Mouse (Mus musculus): Measurements from ENCODE around the gene Barx1. TPM values are rescaled to one million over a fixed set of nuclear protein-coding genes. Genes with fewer than 3 reads are reported as not detected.

Gene Barx1
- polyA plus RNA-seq, 1 experiment from 2014 or later, result not detected

GRCm38 (mm10) chr13:48643072-48643471 is 19.7 kb upstream of the Barx1 start:
- H3K4me1 ChIP-seq (replicated peaks; ENCODE audit: control insufficient read depth, insufficient read depth, low read length), result no peaks in the 10 kb centered on the region
- no peak overlapping the region for H3K9ac ChIP-seq
- no peaks in the 10 kb centered on the region for H3K9me3 ChIP-seq (ENCODE audit: control insufficient read depth, low read length)
- no peak for DNase-seq (ENCODE audit: low spot score)
- H3K36me3 ChIP-seq (replicated peaks; ENCODE audit: control insufficient read depth, insufficient read depth), result no peaks in the 10 kb centered on the region
- WGBS, result 85% methylated on average over 6 of the region's 6 CpGs
- H3K27me3 ChIP-seq (ENCODE audit: control insufficient read depth, insufficient read depth, low read length), result no peaks in the 10 kb centered on the region
- no peak overlapping the region for H3K27ac ChIP-seq
- H3K4me2 ChIP-seq (replicated peaks), result no peak overlapping the region
- H3K4me3 ChIP-seq (replicated peaks; ENCODE audit: low read length), result no peak overlapping the region
- ATAC-seq (ENCODE audit: low FRiP score), result no peak

- Histone ChIP-seq H3K9me3 (ENCODE audit: control insufficient read depth, low read length) (no peaks in the 10 kb centered on the region), H3K9ac (no peak overlapping the region), H3K4me2 (replicated peaks) (no peak overlapping the region), H3K27me3 (ENCODE audit: control insufficient read depth, insufficient read depth, low read length) (no peaks in the 10 kb centered on the region), H3K4me1 (replicated peaks; ENCODE audit: control insufficient read depth, insufficient read depth, low read length) (no peaks in the 10 kb centered on the region), H3K27ac (no peak overlapping the region), H3K4me3 (replicated peaks; ENCODE audit: low read length) (no peak overlapping the region), H3K36me3 (replicated peaks; ENCODE audit: control insufficient read depth, insufficient read depth) (no peaks in the 10 kb centered on the region)
- ATAC-seq (ENCODE audit: low FRiP score) (no peak), DNase-seq (ENCODE audit: low spot score) (no peak)
- WGBS, result 85% methylated on average over 3 of the region's 3 CpGs
Measured at GRCm38 (mm10) chr13:48643991-48644390, 18.8 kb upstream of the Barx1 start.

GRCm38 (mm10) chr13:48646696-48647095 is 16.1 kb upstream of the Barx1 start:
- DNase-seq (ENCODE audit: low spot score), result no peak
- H3K4me2 ChIP-seq (replicated peaks), result no peak overlapping the region
- no peaks in the 10 kb centered on the region for H3K4me1 ChIP-seq (replicated peaks; ENCODE audit: control insufficient read depth, insufficient read depth, low read length)
- H3K27me3 ChIP-seq (ENCODE audit: control insufficient read depth, insufficient read depth, low read length), result no peaks in the 10 kb centered on the region
- no peak for ATAC-seq (ENCODE audit: low FRiP score)
- no peaks in the 10 kb centered on the region for H3K9me3 ChIP-seq (ENCODE audit: control insufficient read depth, low read length)
- WGBS, result 90% methylated on average over 4 of the region's 4 CpGs
- no peak overlapping the region for H3K9ac ChIP-seq
- H3K27ac ChIP-seq, result no peak overlapping the region
- H3K4me3 ChIP-seq (replicated peaks; ENCODE audit: low read length), result no peak overlapping the region
- no peaks in the 10 kb centered on the region for H3K36me3 ChIP-seq (replicated peaks; ENCODE audit: control insufficient read depth, insufficient read depth)

GRCm38 (mm10) chr13:48650615-48651014 is 12.2 kb upstream of the Barx1 start:
- H3K27ac ChIP-seq, result no peak overlapping the region
- peaks cover 12% of the 10 kb centered on the region; the same call in 1 of the 2 replicates for H3K27me3 ChIP-seq (ENCODE audit: control insufficient read depth, insufficient read depth, low read length)
- H3K4me2 ChIP-seq (replicated peaks), result no peak overlapping the region
- H3K9me3 ChIP-seq (ENCODE audit: control insufficient read depth, low read length), result no peaks in the 10 kb centered on the region
- H3K4me1 ChIP-seq (replicated peaks; ENCODE audit: control insufficient read depth, insufficient read depth, low read length), result no peaks in the 10 kb centered on the region
- no peaks in the 10 kb centered on the region for H3K36me3 ChIP-seq (replicated peaks; ENCODE audit: control insufficient read depth, insufficient read depth)
- no peak for ATAC-seq (ENCODE audit: low FRiP score)
- H3K9ac ChIP-seq, result no peak overlapping the region
- no peak overlapping the region for H3K4me3 ChIP-seq (replicated peaks; ENCODE audit: low read length)
- 0% methylated on average over 1 of the region's 1 CpGs for WGBS
- DNase-seq (ENCODE audit: low spot score), result no peak

GRCm38 (mm10) chr13:48651132-48652065 is 11.4 kb upstream of the Barx1 start:
- no peak for ATAC-seq (ENCODE audit: low FRiP score)
- Histone ChIP-seq H3K4me1 (replicated peaks; ENCODE audit: control insufficient read depth, insufficient read depth, low read length) (no peaks in the 10 kb centered on the region), H3K9ac (no peak overlapping the region), H3K27ac (no peak overlapping the region), H3K4me3 (replicated peaks; ENCODE audit: low read length) (no peak overlapping the region), H3K36me3 (replicated peaks; ENCODE audit: control insufficient read depth, insufficient read depth) (no peaks in the 10 kb centered on the region), H3K27me3 (ENCODE audit: control insufficient read depth, insufficient read depth, low read length) (peaks cover 19% of the 10 kb centered on the region), H3K4me2 (replicated peaks) (no peak overlapping the region), H3K9me3 (ENCODE audit: control insufficient read depth, low read length) (no peaks in the 10 kb centered on the region)
- 64% methylated on average over 6 of the region's 6 CpGs for WGBS
- no peak for DNase-seq (ENCODE audit: low spot score)

GRCm38 (mm10) chr13:48653788-48654770 is 8.7 kb upstream of the Barx1 start:
- Histone ChIP-seq H3K4me2 (replicated peaks) (no peak overlapping the region; the same call in 1 of the 2 replicates), H3K9ac (no peak overlapping the region), H3K9me3 (ENCODE audit: control insufficient read depth, low read length) (no peaks in the 10 kb centered on the region), H3K4me1 (replicated peaks; ENCODE audit: control insufficient read depth, insufficient read depth, low read length) (no peaks in the 10 kb centered on the region), H3K27me3 (ENCODE audit: control insufficient read depth, insufficient read depth, low read length) (peaks cover 43% of the 10 kb centered on the region), H3K27ac (no peak overlapping the region), H3K4me3 (replicated peaks; ENCODE audit: low read length) (no peak overlapping the region), H3K36me3 (replicated peaks; ENCODE audit: control insufficient read depth, insufficient read depth) (no peaks in the 10 kb centered on the region)
- WGBS, result 10% methylated on average over 14 of the region's 14 CpGs
- ATAC-seq (ENCODE audit: low FRiP score) (peak; percentile 70), DNase-seq (ENCODE audit: low spot score) (peak; percentile 81)

GRCm38 (mm10) chr13:48655637-48656036 is 7.2 kb upstream of the Barx1 start:
- Histone ChIP-seq H3K4me3 (replicated peaks; ENCODE audit: low read length) (no peak overlapping the region), H3K4me1 (replicated peaks; ENCODE audit: control insufficient read depth, insufficient read depth, low read length) (no peaks in the 10 kb centered on the region), H3K9me3 (ENCODE audit: control insufficient read depth, low read length) (no peaks in the 10 kb centered on the region), H3K4me2 (replicated peaks) (no peak overlapping the region), H3K27ac (no peak overlapping the region), H3K9ac (no peak overlapping the region), H3K27me3 (ENCODE audit: control insufficient read depth, insufficient read depth, low read length) (peaks cover 58% of the 10 kb centered on the region), H3K36me3 (replicated peaks; ENCODE audit: control insufficient read depth, insufficient read depth) (no peaks in the 10 kb centered on the region)
- WGBS, result 1% methylated on average over 8 of the region's 8 CpGs
- DNase-seq (ENCODE audit: low spot score) (peak; percentile 86), ATAC-seq (ENCODE audit: low FRiP score) (peak; percentile 41; the same call in 1 of the 2 replicates)

- DNase-seq (ENCODE audit: low spot score) (no peak), ATAC-seq (ENCODE audit: low FRiP score) (no peak)
- Histone ChIP-seq H3K9ac (no peak overlapping the region), H3K27ac (no peak overlapping the region), H3K9me3 (ENCODE audit: control insufficient read depth, low read length) (no peaks in the 10 kb centered on the region), H3K4me3 (replicated peaks; ENCODE audit: low read length) (no peak overlapping the region), H3K4me1 (replicated peaks; ENCODE audit: control insufficient read depth, insufficient read depth, low read length) (peaks cover 3% of the 10 kb centered on the region; the same call in 1 of the 2 replicates), H3K4me2 (replicated peaks) (no peak overlapping the region), H3K27me3 (ENCODE audit: control insufficient read depth, insufficient read depth, low read length) (peaks cover 78% of the 10 kb centered on the region), H3K36me3 (replicated peaks; ENCODE audit: control insufficient read depth, insufficient read depth) (no peaks in the 10 kb centered on the region)
- 2% methylated on average over 9 of the region's 9 CpGs for WGBS
Measured at GRCm38 (mm10) chr13:48657791-48658190, 5.0 kb upstream of the Barx1 start.
